Mouse (Mus musculus): Measurements from ENCODE around the gene Gprc5c. TPM values are rescaled to one million over a fixed set of nuclear protein-coding genes. Genes with fewer than 3 reads are reported as not detected.

Gprc5c gene
- polyA plus RNA-seq, 1 experiment from 2014 or later: 24.9 TPM

GRCm38 (mm10) chr11:114914978-114915377, 64.0 kb downstream of the Gprc5c start:
- DNase-seq (no peak), ATAC-seq (no peak)
- Histone ChIP-seq H3K27me3 (ENCODE audit: insufficient read depth, low read length) (no peaks in the 10 kb centered on the region), H3K4me2 (ENCODE audit: low read depth, low read length) (no peak overlapping the region), H3K9me3 (ENCODE audit: low read length) (no peaks in the 10 kb centered on the region; the same call in 1 of the 2 replicates), H3K4me3 (ENCODE audit: low read depth, low read length) (no peak overlapping the region), H3K27ac (ENCODE audit: low read depth) (peak overlapping the region; percentile 60), H3K4me1 (ENCODE audit: insufficient read depth) (no peaks in the 10 kb centered on the region; the same call in 1 of the 2 replicates), H3K36me3 (replicated peaks; ENCODE audit: insufficient read depth, low read length) (no peaks in the 10 kb centered on the region), H3K9ac (replicated peaks) (no peak overlapping the region)
- TF ChIP-seq EP300 (IDR thresholded peaks at IDR 0.05; ENCODE audit: low read depth): no peak
- no peak for TF ChIP-seq CTCF (IDR thresholded peaks at IDR 0.05; ENCODE audit: low read depth)
- 15% methylated on average over 7 of the region's 7 CpGs for WGBS (ENCODE audit: insufficient replicate concordance)

DNA sequence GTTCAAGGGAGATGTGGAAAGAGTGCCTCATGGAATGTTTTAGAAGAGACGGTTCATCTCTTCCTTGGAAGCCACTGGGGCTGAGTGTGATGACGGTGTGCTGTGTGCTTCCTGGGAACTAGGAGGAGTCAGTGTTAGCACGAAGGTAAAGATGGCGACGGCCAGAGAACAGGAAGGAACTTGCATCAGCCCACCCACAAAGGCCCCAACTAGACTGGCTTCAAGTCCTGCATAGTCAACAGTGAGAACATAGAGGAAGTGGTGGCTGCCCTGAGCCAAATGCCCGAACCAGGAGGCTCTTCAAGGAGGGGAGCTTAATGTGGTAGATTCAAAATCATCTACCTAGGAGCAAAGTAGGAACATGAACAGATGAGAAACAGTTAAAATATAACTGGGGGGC, 66.2 kb downstream of the Gprc5c start:
- H3K9ac ChIP-seq (replicated peaks): no peak overlapping the region
- peak; percentile 49; the same call in 1 of the 2 replicates for ATAC-seq
- H3K9me3 ChIP-seq (ENCODE audit: low read length): no peaks in the 10 kb centered on the region; the same call in 1 of the 2 replicates
- WGBS (ENCODE audit: insufficient replicate concordance): 48% methylated on average over 6 of the region's 6 CpGs
- no peak for TF ChIP-seq EP300 (IDR thresholded peaks at IDR 0.05; ENCODE audit: low read depth)
- TF ChIP-seq CTCF (IDR thresholded peaks at IDR 0.05; ENCODE audit: low read depth): no peak
- no peak overlapping the region for H3K4me2 ChIP-seq (ENCODE audit: low read depth, low read length)
- no peaks in the 10 kb centered on the region; the same call in 1 of the 2 replicates for H3K4me1 ChIP-seq (ENCODE audit: insufficient read depth)
- peak overlapping the region; percentile 44; the same call in 1 of the 2 replicates for H3K27ac ChIP-seq (ENCODE audit: low read depth)
- peak; percentile 47 for DNase-seq
- no peaks in the 10 kb centered on the region for H3K36me3 ChIP-seq (replicated peaks; ENCODE audit: insufficient read depth, low read length)
- H3K27me3 ChIP-seq (ENCODE audit: insufficient read depth, low read length): no peaks in the 10 kb centered on the region
- no peak overlapping the region for H3K4me3 ChIP-seq (ENCODE audit: low read depth, low read length)

Other genes with a start within 250 kb of the Gprc5c start
- 793 and 837 TPM in 2 replicates for gene Rpl38, start 182.6 kb upstream of the Gprc5c start, polyA plus RNA-seq (2015; fragmentation: Nextera tagmentation; extraction: Ambion mirVana)
- 22.1 and 23.7 TPM in 2 replicates for gene Ttyh2, start 175.7 kb upstream of the Gprc5c start, polyA plus RNA-seq (2015; fragmentation: Nextera tagmentation; extraction: Ambion mirVana)
- 0.13 TPM in 1 of 2 replicates, not detected in the other for gene Dnaic2, start 123.7 kb upstream of the Gprc5c start, polyA plus RNA-seq (2015; fragmentation: Nextera tagmentation; extraction: Ambion mirVana)
- 0.11 and 0.13 TPM in 2 replicates for gene Kif19a, start 85.8 kb upstream of the Gprc5c start, polyA plus RNA-seq (2015; fragmentation: Nextera tagmentation; extraction: Ambion mirVana)
- gene Btbd17, start 55.2 kb upstream of the Gprc5c start, polyA plus RNA-seq (2015; fragmentation: Nextera tagmentation; extraction: Ambion mirVana): not detected in 2 replicates
- not detected in 2 replicates for gene Gpr142, start 52.2 kb upstream of the Gprc5c start, polyA plus RNA-seq (2015; fragmentation: Nextera tagmentation; extraction: Ambion mirVana)
- 7.7 and 9.7 TPM in 2 replicates for gene Cd300a, start 38.9 kb downstream of the Gprc5c start, polyA plus RNA-seq (2015; fragmentation: Nextera tagmentation; extraction: Ambion mirVana)
- gene Cd300lb, start 83.2 kb downstream of the Gprc5c start, polyA plus RNA-seq (2015; fragmentation: Nextera tagmentation; extraction: Ambion mirVana): 1.8 and 2.5 TPM in 2 replicates
- 0.29 TPM in 1 of 2 replicates, not detected in the other for gene Cd300c, start 118.0 kb downstream of the Gprc5c start, polyA plus RNA-seq (2015; fragmentation: Nextera tagmentation; extraction: Ambion mirVana)
- 2.2 and 2.4 TPM in 2 replicates for gene Cd300ld, start 138.8 kb downstream of the Gprc5c start, polyA plus RNA-seq (2015; fragmentation: Nextera tagmentation; extraction: Ambion mirVana)
- gene Cd300c2, start 150.7 kb downstream of the Gprc5c start, polyA plus RNA-seq (2015; fragmentation: Nextera tagmentation; extraction: Ambion mirVana): 16.3 and 17.3 TPM in 2 replicates
- gene Cd300ld2, start 165.0 kb downstream of the Gprc5c start, polyA plus RNA-seq (2015; fragmentation: Nextera tagmentation; extraction: Ambion mirVana): not detected in 2 replicates
- gene Cd300ld4, start 175.9 kb downstream of the Gprc5c start, polyA plus RNA-seq (2015; fragmentation: Nextera tagmentation; extraction: Ambion mirVana): not detected in 2 replicates
- not detected in 2 replicates for gene Cd300ld5, start 186.6 kb downstream of the Gprc5c start, polyA plus RNA-seq (2015; fragmentation: Nextera tagmentation; extraction: Ambion mirVana)
- not detected in 2 replicates for gene Cd300ld3, start 197.3 kb downstream of the Gprc5c start, polyA plus RNA-seq (2015; fragmentation: Nextera tagmentation; extraction: Ambion mirVana)
- 0.98 and 1.1 TPM in 2 replicates for gene Cd300e, start 211.0 kb downstream of the Gprc5c start, polyA plus RNA-seq (2015; fragmentation: Nextera tagmentation; extraction: Ambion mirVana)
- 2.5 and 3.1 TPM in 2 replicates for gene Rab37, start 240.3 kb downstream of the Gprc5c start, polyA plus RNA-seq (2015; fragmentation: Nextera tagmentation; extraction: Ambion mirVana)

Measured in liver, postnatal 0 days (tissue).